In genomic region chr7:19633197-19633596, GRCm38 (mm10) we compare ENCODE assay signal across 23 mouse cellular contexts. TPM values are rescaled to one million over a fixed set of nuclear protein-coding genes. Genes with fewer than 3 reads are reported as not detected.
"Had no signal": no experiment of that assay in that cellular context is flagged by ENCODE, and none has a peak within 500 bp of the region (broad histone marks: within the 10 kb centered on the region; RNA-seq: fewer than 3 reads in every experiment).

No protein-coding gene starts in this region.

- ATAC-seq: intestine, embryonic 15.5 days; lung, postnatal 0 days had no signal

- H3K4me2 ChIP-seq: intestine, embryonic 15.5 days; limb, embryonic 13.5 days; lung, embryonic 14.5 days; midbrain, embryonic 11.5 days had no signal

- H3K27ac ChIP-seq: intestine, embryonic 15.5 days; kidney, postnatal 0 days; layer of hippocampus, adult 2 months; limb, embryonic 10.5 days; limb, embryonic 13.5 days; stomach, postnatal 0 days had no signal

- H3K9ac ChIP-seq: intestine, embryonic 15.5 days; limb, embryonic 13.5 days; lung, embryonic 14.5 days had no signal

- H3K4me3 ChIP-seq: intestine, embryonic 15.5 days; layer of hippocampus, adult 2 months; limb, embryonic 10.5 days; limb, embryonic 13.5 days had no signal

- H3K4me1 ChIP-seq: intestine, embryonic 15.5 days; limb, embryonic 13.5 days had no signal

- DNase-seq: kidney, adult 11 months; kidney, adult 9 months; kidney, postnatal 25 days; layer of hippocampus, adult 9-11 months; lung, embryonic 14.5 days; lung, postnatal 36 days; midbrain, embryonic 14.5 days; thymus, adult 2 months; thymus, postnatal 14 days; thymus, postnatal 4 days had no signal

- H3K9me3 ChIP-seq: intestine, embryonic 15.5 days; limb, embryonic 10.5 days; limb, embryonic 13.5 days had no signal

- H3K27me3 ChIP-seq: intestine, embryonic 15.5 days; limb, embryonic 13.5 days had no signal

RNA-seq across cellular contexts. Expression of gene Apoc2, which starts 44.5 kb away (rescaled TPM):
- polyA plus RNA-seq: midbrain, embryonic 11.5 days had no signal

RNA-seq across cellular contexts. Expression of gene Gm44805, which starts 48.0 kb away (rescaled TPM):
- polyA plus RNA-seq: limb, embryonic 10.5 days; limb, embryonic 13.5 days; lung, embryonic 14.5 days; lung, postnatal 0 days; midbrain, embryonic 11.5 days; midbrain, embryonic 14.5 days; midbrain, postnatal 0 days; neural tube, embryonic 11.5 days; neural tube, embryonic 14.5 days; spleen, adult 2 months; stomach, embryonic 14.5 days; stomach, postnatal 0 days; thymus, adult 2 months had no signal
